Mouse (Mus musculus) 3134 (cell line): ENCODE data around the gene Elp5.
"Not testable (repeated sequence)": the region's sequence is repeated elsewhere in the genome, so short reads cannot be mapped to it uniquely, and the experiment has no call there.

Experiments
- DNase-seq: peaks from one replicate; pipeline ENCODE4 v3.0.0-alpha.2; 2011; ENCODE audit warnings: low spot score; ENCODE audit not compliant: insufficient read length; ENCODE audit errors: extremely low read depth

Gene Elp5

GRCm38 (mm10) chr11:69936714-69937347 lies 45.5 kb downstream of the Elp5 start:
- no peak for DNase-seq

GRCm38 (mm10) chr11:69936156-69936555 lies 46.2 kb downstream of the Elp5 start:
- DNase-seq = no peak

- DNase-seq = no peak
Measured at GRCm38 (mm10) chr11:69935137-69935879, 47.0 kb downstream of the Elp5 start, which contains the start of gene Ybx2. TSS of gene Ybx2 (plus strand) at chr11:69935796.

GRCm38 (mm10) chr11:69934681-69935080 lies 47.6 kb downstream of the Elp5 start:
- DNase-seq = no peak

- DNase-seq = peak; percentile 37
Measured at GRCm38 (mm10) chr11:69934169-69934568, 48.1 kb downstream of the Elp5 start.

- DNase-seq = no peak
Measured at GRCm38 (mm10) chr11:69933066-69933465, 49.3 kb downstream of the Elp5 start.

GRCm38 (mm10) chr11:69932254-69932653 lies 50.1 kb downstream of the Elp5 start:
- no peak for DNase-seq

GRCm38 (mm10) chr11:69931769-69932168 lies 50.5 kb downstream of the Elp5 start:
- no peak for DNase-seq

- DNase-seq = no peak
Measured at GRCm38 (mm10) chr11:69930967-69931537, 51.3 kb downstream of the Elp5 start.

- DNase-seq = not testable (repeated sequence)
Measured at GRCm38 (mm10) chr11:69930176-69930575, 52.1 kb downstream of the Elp5 start.

GRCm38 (mm10) chr11:69929712-69930111 lies 52.6 kb downstream of the Elp5 start:
- no peak for DNase-seq

- DNase-seq = no peak
Measured at GRCm38 (mm10) chr11:69927501-69927900, 54.8 kb downstream of the Elp5 start.

- no peak for DNase-seq
Measured at GRCm38 (mm10) chr11:69922796-69923195, 59.5 kb downstream of the Elp5 start.

- peak; percentile 36 for DNase-seq
Measured at GRCm38 (mm10) chr11:69922012-69922756, 60.1 kb downstream of the Elp5 start.

GRCm38 (mm10) chr11:69921114-69922011 lies 61.0 kb downstream of the Elp5 start, which contains the start of gene Eif5a:
TSS of gene Eif5a (minus strand) at chr11:69921958.
- DNase-seq = peak; percentile 100

- DNase-seq = peak; percentile 65
Measured at GRCm38 (mm10) chr11:69920266-69921031, 61.9 kb downstream of the Elp5 start.

- peak; percentile 82 for DNase-seq
Measured at GRCm38 (mm10) chr11:69919661-69920265, 62.6 kb downstream of the Elp5 start.

- no peak for DNase-seq
Measured at GRCm38 (mm10) chr11:69919053-69919452, 63.3 kb downstream of the Elp5 start.
